ENCODE assay signal across 8 mouse cellular contexts in the genomic region with DNA sequence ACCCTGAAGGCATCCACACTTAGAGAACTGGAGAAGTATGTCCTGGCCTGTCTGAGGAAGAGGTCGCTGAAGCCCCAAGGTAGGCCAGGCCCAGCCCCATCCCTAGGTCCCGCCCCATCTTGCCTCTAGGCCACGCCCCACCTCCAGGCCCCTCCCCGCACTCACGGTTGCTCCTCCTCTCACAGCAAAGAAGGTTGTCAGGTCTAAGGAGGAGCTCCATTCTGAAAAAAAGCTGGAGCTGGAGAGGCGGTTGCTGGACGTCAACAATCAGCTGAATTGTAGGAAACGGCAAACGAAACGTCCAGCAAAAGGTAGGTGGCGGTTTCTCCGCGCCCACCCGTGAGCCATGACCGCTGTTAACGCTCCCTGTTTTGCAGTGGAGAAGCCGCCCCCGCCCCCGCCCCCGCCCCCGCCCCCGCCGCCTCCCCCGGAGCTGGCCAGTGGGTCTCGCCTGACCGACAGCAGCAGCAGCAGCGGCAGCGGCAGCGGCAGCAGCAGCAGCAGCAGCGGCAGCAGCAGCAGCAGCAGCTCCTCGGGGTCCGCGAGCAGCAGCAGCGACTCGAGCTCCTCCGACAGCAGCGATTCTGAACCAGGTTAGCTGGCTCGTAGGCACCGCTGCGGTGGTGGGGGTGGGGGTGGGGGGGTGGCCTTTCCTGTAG. TPM values are rescaled to one million over a fixed set of nuclear protein-coding genes. Genes with fewer than 3 reads are reported as not detected.
A peak's percentile ranks its signal among the peaks of the same experiment; 100 is the strongest.
DNase-seq lines count a peak whose midpoint lies in the region; ATAC-seq and TF ChIP-seq lines count a peak whose summit lies in the region.

No protein-coding gene starts in this region.

- under 1% methylated on average over 23 of the region's 40 CpGs for WGBS in forebrain, embryonic 13.5 days
- under 1% methylated on average over 40 of the region's 40 CpGs for WGBS in large intestine, adult 2 months
- WGBS in liver, postnatal 0 days (ENCODE audit: insufficient replicate concordance), result under 1% methylated on average over 32 of the region's 40 CpGs
- WGBS in neural tube, embryonic 14.5 days, result under 1% methylated on average over 30 of the region's 40 CpGs

- no peaks in the 10 kb centered on the region for H3K4me1 ChIP-seq in ES-Bruce4 (ENCODE audit: control insufficient read depth, insufficient read depth, low read length)
- peaks cover 4% of the 10 kb centered on the region for H3K4me1 ChIP-seq in forebrain, embryonic 13.5 days
- peaks cover 3% of the 10 kb centered on the region for H3K4me1 ChIP-seq in liver, postnatal 0 days (ENCODE audit: insufficient read depth)
- peaks cover 3% of the 10 kb centered on the region; the same call in 1 of the 2 replicates for H3K4me1 ChIP-seq in neural tube, embryonic 14.5 days (ENCODE audit: control insufficient read depth, insufficient read depth, low read length)

- TF ChIP-seq CTCF in ES-Bruce4 (IDR thresholded peaks at IDR 0.05; ENCODE audit: low read depth, low read length), result no peak
- TF ChIP-seq CTCF in liver, postnatal 0 days (IDR thresholded peaks at IDR 0.05; ENCODE audit: low read depth), result no peak

- H3K9ac ChIP-seq in ES-Bruce4 (ENCODE audit: low read depth, poor library complexity, severe bottlenecking), result peak overlapping the region; percentile 53; the same call in 1 of the 2 replicates
- H3K9ac ChIP-seq in forebrain, embryonic 13.5 days, result peak overlapping the region; percentile 66
- peak overlapping the region; percentile 53 for H3K9ac ChIP-seq in liver, postnatal 0 days (replicated peaks)
- H3K9ac ChIP-seq in neural tube, embryonic 14.5 days (replicated peaks; ENCODE audit: low read depth, low read length), result peak overlapping the region; percentile 60

- TF ChIP-seq EP300 in ES-Bruce4 (IDR thresholded peaks at IDR 0.05; ENCODE audit: insufficient read depth, low read depth, low read length), result no peak
- TF ChIP-seq EP300 in liver, postnatal 0 days (IDR thresholded peaks at IDR 0.05; ENCODE audit: low read depth), result no peak

- no peaks in the 10 kb centered on the region for H3K36me3 ChIP-seq in ES-Bruce4 (ENCODE audit: control insufficient read depth, insufficient read depth, low read length, poor library complexity, severe bottlenecking)
- H3K36me3 ChIP-seq in forebrain, embryonic 13.5 days (ENCODE audit: poor library complexity, severe bottlenecking), result no peaks in the 10 kb centered on the region
- no peaks in the 10 kb centered on the region for H3K36me3 ChIP-seq in liver, postnatal 0 days (replicated peaks; ENCODE audit: insufficient read depth, low read length)
- H3K36me3 ChIP-seq in neural tube, embryonic 14.5 days (ENCODE audit: control insufficient read depth, insufficient read depth, low read length), result no peaks in the 10 kb centered on the region

- peak overlapping the region; percentile 62 for H3K4me2 ChIP-seq in forebrain, embryonic 13.5 days
- peak overlapping the region; percentile 72 for H3K4me2 ChIP-seq in liver, postnatal 0 days (ENCODE audit: low read depth, low read length)
- H3K4me2 ChIP-seq in neural tube, embryonic 14.5 days (ENCODE audit: low read depth, low read length), result peak overlapping the region; percentile 55

- no peaks in the 10 kb centered on the region for H3K27me3 ChIP-seq in ES-Bruce4 (ENCODE audit: control insufficient read depth, insufficient read depth, low read length, poor library complexity, severe bottlenecking)
- H3K27me3 ChIP-seq in forebrain, embryonic 13.5 days, result no peaks in the 10 kb centered on the region
- no peaks in the 10 kb centered on the region for H3K27me3 ChIP-seq in liver, postnatal 0 days (ENCODE audit: insufficient read depth, low read length)
- no peaks in the 10 kb centered on the region for H3K27me3 ChIP-seq in neural tube, embryonic 14.5 days (ENCODE audit: control insufficient read depth, insufficient read depth, low read length)

- no peak for TF ChIP-seq POLR2A in ES-Bruce4 (IDR thresholded peaks at IDR 0.05; ENCODE audit: insufficient read depth, low read length)

- H3K27ac ChIP-seq in ES-Bruce4 (ENCODE audit: insufficient read depth, low read length), result no peak overlapping the region
- peak overlapping the region; percentile 44 for H3K27ac ChIP-seq in forebrain, embryonic 13.5 days
- peak overlapping the region; percentile 69 for H3K27ac ChIP-seq in liver, postnatal 0 days (ENCODE audit: low read depth)
- peak overlapping the region; percentile 67 for H3K27ac ChIP-seq in neural tube, embryonic 14.5 days (ENCODE audit: low read depth, low read length)

- intact Hi-C loops in heart, postnatal 10 days (cut with DNase I), result loop anchor here (5.0 kb wide), 1 partner anchor 78 kb away; a partner anchor contains a TSS

- peak overlapping the region; percentile 75 for H3K4me3 ChIP-seq in ES-Bruce4 (ENCODE audit: low read depth, low read length)
- H3K4me3 ChIP-seq in forebrain, embryonic 13.5 days, result peak overlapping the region; percentile 58
- peak overlapping the region; percentile 65 for H3K4me3 ChIP-seq in liver, postnatal 0 days (ENCODE audit: low read depth, low read length)
- peak overlapping the region; percentile 43 for H3K4me3 ChIP-seq in neural tube, embryonic 14.5 days (ENCODE audit: low read depth, low read length)

- peak; percentile 96 for ATAC-seq in cerebellum, adult (ENCODE audit: insufficient number of reproducible peaks, low FRiP score, low TSS enrichment)
- ATAC-seq in forebrain, embryonic 13.5 days, result peak; percentile 97
- ATAC-seq in liver, postnatal 0 days, result peak; percentile 100
- ATAC-seq in neural tube, embryonic 14.5 days (ENCODE audit: low read depth), result peak; percentile 97

- no peaks in the 10 kb centered on the region for H3K9me3 ChIP-seq in ES-Bruce4 (replicated peaks; ENCODE audit: control insufficient read depth, insufficient read depth, low read length, poor library complexity, severe bottlenecking)
- no peaks in the 10 kb centered on the region for H3K9me3 ChIP-seq in forebrain, embryonic 13.5 days (replicated peaks)
- H3K9me3 ChIP-seq in liver, postnatal 0 days (ENCODE audit: low read length), result no peaks in the 10 kb centered on the region
- no peaks in the 10 kb centered on the region for H3K9me3 ChIP-seq in neural tube, embryonic 14.5 days (ENCODE audit: control insufficient read depth, low read length)

- DNase-seq in heart, postnatal 10 days, result peak; percentile 88 to 92
- peak; percentile 68 for DNase-seq in large intestine, adult 2 months (ENCODE audit: low read depth, low spot score)
- peak; percentile 92 for DNase-seq in liver, postnatal 0 days
- DNase-seq in testis, postnatal 10 days (ENCODE audit: low spot score), result peak; percentile 95

RNA-seq across cellular contexts. Expression of a gene that starts 28.6 kb away (rescaled TPM):
- 0.82 and 1.2 TPM in 2 replicates for polyA plus RNA-seq in ES-Bruce4 (2011; ENCODE audit: insufficient read depth, insufficient read length, low read depth, missing spikeins)
- polyA plus RNA-seq in forebrain, embryonic 13.5 days (2015; fragmentation: Nextera tagmentation; extraction: Ambion mirVana), result 1.1 TPM in 2 replicates
- total RNA-seq in heart, postnatal 10 days (2021), result 1 to 10 TPM; 1.0 to 1.2 TPM
- polyA plus RNA-seq in large intestine, adult 2 months (2012; rRNA removed), result 0.32 and 0.41 TPM in 2 replicates
- 0.29 and 0.44 TPM in 2 replicates for polyA plus RNA-seq in liver, postnatal 0 days (2015; fragmentation: Nextera tagmentation; extraction: Ambion mirVana)
- polyA plus RNA-seq in neural tube, embryonic 14.5 days (2014; fragmentation: Nextera tagmentation; extraction: Ambion mirVana), result 3.9 and 4.9 TPM in 2 replicates

RNA-seq across cellular contexts. Expression of a gene that starts 43.0 kb away (rescaled TPM):
- 1.7 and 2.2 TPM in 2 replicates for polyA plus RNA-seq in ES-Bruce4 (2011; ENCODE audit: insufficient read depth, insufficient read length, low read depth, missing spikeins)
- polyA plus RNA-seq in forebrain, embryonic 13.5 days (2015; fragmentation: Nextera tagmentation; extraction: Ambion mirVana), result 1.3 and 2.3 TPM in 2 replicates
- under 1 TPM in 1 of 2 experiments, not detected in 1; 0.45 TPM for total RNA-seq in heart, postnatal 10 days (2021)
- polyA plus RNA-seq in large intestine, adult 2 months (2012; rRNA removed), result 0.19 and 0.71 TPM in 2 replicates
- 0.08 and 0.28 TPM in 2 replicates for polyA plus RNA-seq in liver, postnatal 0 days (2015; fragmentation: Nextera tagmentation; extraction: Ambion mirVana)
- 3.5 and 3.9 TPM in 2 replicates for polyA plus RNA-seq in neural tube, embryonic 14.5 days (2014; fragmentation: Nextera tagmentation; extraction: Ambion mirVana)
